Mouse (Mus musculus) thymus, postnatal 0 days (tissue): ENCODE measurements at regions not wholly inside any gene's neighbourhood (a gene's known extent, or its start where the extent isn't known, plus 50 kb on each side); places are given as distances from the start of the nearest gene placed in this dataset.

Experiments
- DNase-seq: peaks from one replicate; pipeline ENCODE4 v3.0.0-alpha.2; 2015; ENCODE audit warnings: low spot score

- no peak for DNase-seq
Observed at GRCm38 (mm10) chr8:26880177-26880576, 96.9 kb upstream of the Zfp703 start.

GRCm38 (mm10) chr8:26881268-26882120, 95.6 kb upstream of the Zfp703 start:
- no peak for DNase-seq

GRCm38 (mm10) chr8:26882616-26883015, 94.5 kb upstream of the Zfp703 start:
- DNase-seq, result no peak

GRCm38 (mm10) chr8:26883285-26883684, 93.8 kb upstream of the Zfp703 start:
- no peak for DNase-seq

- DNase-seq, result no peak
Observed at GRCm38 (mm10) chr8:26883770-26884169, 93.4 kb upstream of the Zfp703 start.

- no peak for DNase-seq
Observed at GRCm38 (mm10) chr8:26884350-26884749, 92.8 kb upstream of the Zfp703 start.

- no peak for DNase-seq
Observed at GRCm38 (mm10) chr8:26885365-26885764, 91.8 kb upstream of the Zfp703 start.

GRCm38 (mm10) chr8:26886783-26887486, 90.2 kb upstream of the Zfp703 start:
- no peak for DNase-seq

GRCm38 (mm10) chr8:26887551-26887950, 89.6 kb upstream of the Zfp703 start:
- no peak for DNase-seq

- no peak for DNase-seq
Observed at GRCm38 (mm10) chr8:26888050-26888449, 89.1 kb upstream of the Zfp703 start.

GRCm38 (mm10) chr8:26891881-26892280, 85.2 kb upstream of the Zfp703 start:
- DNase-seq, result no peak

- no peak for DNase-seq
Observed at GRCm38 (mm10) chr8:26892380-26892779, 84.7 kb upstream of the Zfp703 start.

GRCm38 (mm10) chr8:26895867-26896266, 81.3 kb upstream of the Zfp703 start:
- no peak for DNase-seq

- DNase-seq, result no peak
Observed at GRCm38 (mm10) chr8:26903289-26903688, 73.8 kb upstream of the Zfp703 start.

- no peak for DNase-seq
Observed at GRCm38 (mm10) chr8:26906257-26906656, 70.9 kb upstream of the Zfp703 start.

GRCm38 (mm10) chr8:26907347-26908170, 69.6 kb upstream of the Zfp703 start:
- no peak for DNase-seq

- DNase-seq, result no peak
Observed at GRCm38 (mm10) chr8:26910186-26910585, 66.9 kb upstream of the Zfp703 start.

- no peak for DNase-seq
Observed at GRCm38 (mm10) chr8:26913562-26914529, 63.3 kb upstream of the Zfp703 start.

GRCm38 (mm10) chr8:26915731-26916130, 61.4 kb upstream of the Zfp703 start:
- no peak for DNase-seq

- DNase-seq, result no peak
Observed at GRCm38 (mm10) chr8:26921531-26922177, 55.5 kb upstream of the Zfp703 start.
